Mouse (Mus musculus): ENCODE measurements at regions not wholly inside any gene's neighbourhood (a gene's known extent, or its start where the extent isn't known, plus 50 kb on each side); places are given as distances from the start of the nearest gene placed in this dataset.
"Not testable (repeated sequence)": the region's sequence is repeated elsewhere in the genome, so short reads cannot be mapped to it uniquely, and the experiment has no call there.

- Histone ChIP-seq H3K4me1 (replicated peaks) (no peaks in the 10 kb centered on the region), H3K9me3 (no peaks in the 10 kb centered on the region), H3K4me3 (replicated peaks) (no peak overlapping the region), H3K36me3 (no peaks in the 10 kb centered on the region), H3K27me3 (no peaks in the 10 kb centered on the region), H3K4me2 (no peak overlapping the region), H3K27ac (no peak overlapping the region), H3K9ac (replicated peaks) (no peak overlapping the region)
- 78% methylated on average over 6 of the region's 6 CpGs for WGBS
- ATAC-seq (ENCODE audit: insufficient number of reproducible peaks, insufficient read depth, low FRiP score, low TSS enrichment, low read depth): no peak
Observed at GRCm38 (mm10) chr12:51187726-51188125, 160.1 kb upstream of the G2e3 start.

- H3K4me1 ChIP-seq (replicated peaks): no peaks in the 10 kb centered on the region
- no peak overlapping the region for H3K9ac ChIP-seq (replicated peaks)
- no peaks in the 10 kb centered on the region for H3K9me3 ChIP-seq
- H3K4me3 ChIP-seq (replicated peaks): no peak overlapping the region
- ATAC-seq (ENCODE audit: insufficient number of reproducible peaks, insufficient read depth, low FRiP score, low TSS enrichment, low read depth): no peak
- H3K27ac ChIP-seq: no peak overlapping the region
- H3K27me3 ChIP-seq: no peaks in the 10 kb centered on the region
- WGBS: 56% methylated on average over 8 of the region's 8 CpGs
- H3K36me3 ChIP-seq: no peaks in the 10 kb centered on the region
- no peak overlapping the region for H3K4me2 ChIP-seq
Observed at GRCm38 (mm10) chr12:51185751-51186150, 162.1 kb upstream of the G2e3 start.

GRCm38 (mm10) chr12:51174906-51175756, 172.7 kb upstream of the G2e3 start:
- Histone ChIP-seq H3K4me3 (replicated peaks) (no peak overlapping the region), H3K4me2 (no peak overlapping the region), H3K9ac (replicated peaks) (no peak overlapping the region), H3K9me3 (no peaks in the 10 kb centered on the region), H3K4me1 (replicated peaks) (no peaks in the 10 kb centered on the region), H3K36me3 (no peaks in the 10 kb centered on the region), H3K27me3 (no peaks in the 10 kb centered on the region), H3K27ac (no peak overlapping the region)
- WGBS: 71% methylated on average over 16 of the region's 16 CpGs
- ATAC-seq (ENCODE audit: insufficient number of reproducible peaks, insufficient read depth, low FRiP score, low TSS enrichment, low read depth): no peak

GRCm38 (mm10) chr12:51165186-51165585, 182.7 kb upstream of the G2e3 start:
- H3K4me3 ChIP-seq (replicated peaks): no peak overlapping the region
- WGBS: 93% methylated on average over 7 of the region's 7 CpGs
- ATAC-seq (ENCODE audit: insufficient number of reproducible peaks, insufficient read depth, low FRiP score, low TSS enrichment, low read depth): no peak

GRCm38 (mm10) chr12:51160995-51161394, 186.9 kb upstream of the G2e3 start:
- H3K4me1 ChIP-seq (replicated peaks): no peaks in the 10 kb centered on the region
- no peak for ATAC-seq (ENCODE audit: insufficient number of reproducible peaks, insufficient read depth, low FRiP score, low TSS enrichment, low read depth)
- H3K9ac ChIP-seq (replicated peaks): no peak overlapping the region
- WGBS: 53% methylated on average over 1 of the region's 1 CpGs
- no peak overlapping the region for H3K4me3 ChIP-seq (replicated peaks)
- no peak overlapping the region for H3K27ac ChIP-seq
- 0 out of 2 replicates have a peak, but pooled peaks cover 3% of the 10 kb centered on the region for H3K9me3 ChIP-seq
- H3K4me2 ChIP-seq: no peak overlapping the region
- no peaks in the 10 kb centered on the region for H3K36me3 ChIP-seq
- no peaks in the 10 kb centered on the region for H3K27me3 ChIP-seq

More at GRCm38 (mm10) chr12:51165186-51165585, 182.7 kb upstream of the G2e3 start:
- Histone ChIP-seq H3K27me3 (no peaks in the 10 kb centered on the region), H3K4me2 (no peak overlapping the region), H3K36me3 (no peaks in the 10 kb centered on the region), H3K27ac (no peak overlapping the region), H3K9ac (replicated peaks) (no peak overlapping the region), H3K9me3 (0 out of 2 replicates have a peak, but pooled peaks cover 3% of the 10 kb centered on the region), H3K4me1 (replicated peaks) (no peaks in the 10 kb centered on the region)

- H3K9me3 ChIP-seq: 0 out of 2 replicates have a peak, but pooled peaks cover 3% of the 10 kb centered on the region
- WGBS: 94% methylated on average over 1 of the region's 1 CpGs
- ATAC-seq (ENCODE audit: insufficient number of reproducible peaks, insufficient read depth, low FRiP score, low TSS enrichment, low read depth): no peak
- no peak overlapping the region for H3K27ac ChIP-seq
- H3K4me1 ChIP-seq (replicated peaks): no peaks in the 10 kb centered on the region
- no peak overlapping the region for H3K4me2 ChIP-seq
- no peaks in the 10 kb centered on the region for H3K27me3 ChIP-seq
- no peaks in the 10 kb centered on the region for H3K36me3 ChIP-seq
- H3K4me3 ChIP-seq (replicated peaks): no peak overlapping the region
- no peak overlapping the region for H3K9ac ChIP-seq (replicated peaks)
Observed at GRCm38 (mm10) chr12:51160122-51160521, 187.7 kb upstream of the G2e3 start.

- Histone ChIP-seq H3K27ac (no peak overlapping the region), H3K4me3 (replicated peaks) (no peak overlapping the region), H3K27me3 (no peaks in the 10 kb centered on the region), H3K9me3 (no peaks in the 10 kb centered on the region), H3K36me3 (no peaks in the 10 kb centered on the region), H3K4me2 (no peak overlapping the region), H3K9ac (replicated peaks) (no peak overlapping the region), H3K4me1 (replicated peaks) (no peaks in the 10 kb centered on the region)
- 64% methylated on average over 8 of the region's 8 CpGs for WGBS
- ATAC-seq (ENCODE audit: insufficient number of reproducible peaks, insufficient read depth, low FRiP score, low TSS enrichment, low read depth): no peak
Observed at GRCm38 (mm10) chr12:51147963-51148362, 199.9 kb upstream of the G2e3 start.

GRCm38 (mm10) chr12:51143840-51144239, 204.0 kb upstream of the G2e3 start:
- H3K9me3 ChIP-seq: no peaks in the 10 kb centered on the region

GRCm38 (mm10) chr12:51143196-51143595, 204.7 kb upstream of the G2e3 start:
- Histone ChIP-seq H3K9me3 (no peaks in the 10 kb centered on the region), H3K4me3 (replicated peaks) (no peak overlapping the region), H3K36me3 (no peaks in the 10 kb centered on the region), H3K27ac (no peak overlapping the region), H3K4me1 (replicated peaks) (no peaks in the 10 kb centered on the region), H3K9ac (replicated peaks) (no peak overlapping the region), H3K4me2 (no peak overlapping the region), H3K27me3 (no peaks in the 10 kb centered on the region)
- 37% methylated on average over 3 of the region's 3 CpGs for WGBS
- no peak for ATAC-seq (ENCODE audit: insufficient number of reproducible peaks, insufficient read depth, low FRiP score, low TSS enrichment, low read depth)

More at GRCm38 (mm10) chr12:51143840-51144239, 204.0 kb upstream of the G2e3 start:
- H3K27ac ChIP-seq: no peak overlapping the region
- no peak overlapping the region for H3K9ac ChIP-seq (replicated peaks)
- H3K36me3 ChIP-seq: no peaks in the 10 kb centered on the region
- no peaks in the 10 kb centered on the region for H3K4me1 ChIP-seq (replicated peaks)
- no peak overlapping the region for H3K4me3 ChIP-seq (replicated peaks)
- H3K27me3 ChIP-seq: no peaks in the 10 kb centered on the region
- no peak for ATAC-seq (ENCODE audit: insufficient number of reproducible peaks, insufficient read depth, low FRiP score, low TSS enrichment, low read depth)
- no peak overlapping the region for H3K4me2 ChIP-seq

- H3K27ac ChIP-seq; H3K36me3 ChIP-seq; H3K27me3 ChIP-seq; H3K9me3 ChIP-seq; ATAC-seq (ENCODE audit: insufficient number of reproducible peaks, insufficient read depth, low FRiP score, low TSS enrichment, low read depth); H3K9ac ChIP-seq (replicated peaks); H3K4me1 ChIP-seq (replicated peaks); H3K4me2 ChIP-seq; H3K4me3 ChIP-seq (replicated peaks): not testable (repeated sequence)
- WGBS: 89% methylated on average over 5 of the region's 5 CpGs
Observed at GRCm38 (mm10) chr12:51133676-51134075, 214.2 kb upstream of the G2e3 start.

GRCm38 (mm10) chr12:51128274-51128673, 219.6 kb upstream of the G2e3 start:
- Histone ChIP-seq H3K4me1 (replicated peaks) (no peaks in the 10 kb centered on the region), H3K4me3 (replicated peaks) (no peak overlapping the region), H3K27me3 (no peaks in the 10 kb centered on the region), H3K4me2 (no peak overlapping the region), H3K27ac (no peak overlapping the region), H3K9ac (replicated peaks) (no peak overlapping the region), H3K36me3 (no peaks in the 10 kb centered on the region), H3K9me3 (no peaks in the 10 kb centered on the region)
- no peak for ATAC-seq (ENCODE audit: insufficient number of reproducible peaks, insufficient read depth, low FRiP score, low TSS enrichment, low read depth)

- Histone ChIP-seq H3K4me2 (no peak overlapping the region), H3K9me3 (no peaks in the 10 kb centered on the region), H3K9ac (replicated peaks) (no peak overlapping the region), H3K27me3 (no peaks in the 10 kb centered on the region), H3K4me1 (replicated peaks) (no peaks in the 10 kb centered on the region), H3K4me3 (replicated peaks) (no peak overlapping the region), H3K36me3 (no peaks in the 10 kb centered on the region), H3K27ac (no peak overlapping the region)
- 93% methylated on average over 10 of the region's 10 CpGs for WGBS
- ATAC-seq (ENCODE audit: insufficient number of reproducible peaks, insufficient read depth, low FRiP score, low TSS enrichment, low read depth): no peak
Observed at GRCm38 (mm10) chr12:51118781-51119180, 229.1 kb upstream of the G2e3 start.
